Mouse (Mus musculus) thymus, postnatal 14 days (tissue): ENCODE data around the gene Oprm1.

ENCODE experiments used
- DNase-seq: peaks from one replicate; pipeline ENCODE4 v3.0.0; 2021

Oprm1 gene

DNA sequence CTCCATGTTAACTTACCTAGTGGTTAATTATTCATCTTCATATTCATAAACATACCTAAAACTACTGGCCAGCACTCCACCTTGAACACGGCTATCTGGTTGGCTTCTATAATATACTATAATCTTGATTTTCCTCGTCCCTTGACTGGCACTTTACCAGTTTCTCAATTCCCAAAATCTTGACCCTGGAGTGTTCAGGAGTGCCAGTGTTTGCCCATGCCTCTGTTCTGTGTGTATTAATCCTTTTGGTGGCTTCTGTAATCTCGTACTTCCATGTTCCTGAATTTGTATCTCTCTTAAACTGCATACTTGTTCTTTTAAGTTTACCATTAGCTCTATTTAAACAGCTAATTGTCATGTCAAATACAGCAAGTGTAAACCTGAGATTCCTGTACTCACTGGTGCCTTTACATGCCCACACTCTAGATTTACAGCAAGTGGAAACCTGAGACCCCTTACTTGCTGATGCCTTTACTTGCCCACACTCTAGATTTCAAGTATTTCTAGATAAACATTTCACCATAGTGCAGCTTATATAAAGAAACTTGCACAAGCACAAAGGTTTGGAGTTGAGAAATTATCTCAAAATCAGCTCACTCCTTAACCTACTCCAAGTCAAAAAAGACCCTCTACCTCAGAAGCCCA is 138.5 kb downstream of the Oprm1 start:
- DNase-seq: no peak

DNA sequence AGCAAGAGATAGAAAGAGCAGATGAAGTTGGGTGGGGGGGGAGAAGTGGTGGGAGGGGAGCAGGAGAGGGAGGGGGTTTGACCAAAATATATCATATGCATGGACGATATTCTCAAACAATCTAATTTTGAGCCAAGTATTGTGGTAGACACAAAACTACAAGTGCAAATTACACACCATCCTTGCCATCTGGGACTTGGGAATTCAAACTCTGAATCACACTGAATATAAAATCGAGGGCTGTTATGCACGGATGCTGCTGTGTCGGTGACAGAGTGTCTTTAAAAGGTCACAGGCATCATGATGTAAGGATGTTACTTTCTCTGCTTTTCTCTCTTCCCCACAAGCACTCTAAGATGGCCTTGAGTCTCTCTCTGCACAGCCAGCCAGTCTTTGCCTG is 141.8 kb downstream of the Oprm1 start:
- no peak for DNase-seq

DNA sequence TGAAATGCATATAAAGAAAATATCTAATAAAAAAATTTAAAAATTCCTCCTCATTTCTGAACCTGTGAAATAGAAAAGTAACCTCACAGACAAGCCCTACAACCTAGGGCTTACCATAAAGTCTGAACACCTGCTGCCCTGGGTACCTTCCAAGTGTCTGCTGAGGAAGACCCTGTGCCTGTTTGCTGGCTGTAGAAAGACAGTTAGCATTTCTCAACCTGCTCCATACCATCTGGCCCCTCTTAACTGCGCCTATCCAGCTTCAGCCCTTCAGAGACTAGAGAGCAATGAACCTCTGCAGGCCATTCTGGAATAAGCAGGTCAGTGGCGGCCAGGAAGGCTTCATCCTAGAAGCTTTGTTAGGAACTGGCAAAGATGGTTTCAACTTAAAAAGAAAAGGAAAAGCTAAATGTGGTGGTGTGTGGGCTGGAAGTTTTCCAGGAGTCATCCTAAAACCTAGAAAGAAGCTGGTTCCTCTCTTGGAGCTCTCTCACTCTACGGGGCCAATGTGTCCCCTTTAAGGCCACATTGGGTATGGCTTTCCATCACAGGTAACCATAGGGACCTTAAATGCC is 143.6 kb downstream of the Oprm1 start:
- DNase-seq: no peak

DNA sequence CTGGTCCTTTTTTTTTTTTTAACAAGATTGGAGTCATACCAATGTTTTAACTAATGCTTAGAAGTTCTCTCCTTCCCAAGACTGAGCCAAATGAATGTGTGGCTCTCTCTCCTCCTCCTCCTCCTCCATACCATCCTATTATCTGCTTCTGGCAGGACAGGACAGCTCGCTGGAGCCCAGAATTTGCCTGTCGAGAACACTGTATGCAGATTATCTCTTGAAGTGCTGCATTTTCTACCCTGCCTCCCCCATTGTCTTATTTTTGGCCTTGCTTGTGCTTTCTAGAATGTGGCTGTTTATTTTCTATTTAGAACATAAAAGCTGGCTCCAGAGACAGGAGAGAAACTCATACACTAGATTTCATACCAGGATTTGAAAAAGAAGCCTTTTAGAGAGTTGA is 151.5 kb downstream of the Oprm1 start:
- no peak for DNase-seq

DNA sequence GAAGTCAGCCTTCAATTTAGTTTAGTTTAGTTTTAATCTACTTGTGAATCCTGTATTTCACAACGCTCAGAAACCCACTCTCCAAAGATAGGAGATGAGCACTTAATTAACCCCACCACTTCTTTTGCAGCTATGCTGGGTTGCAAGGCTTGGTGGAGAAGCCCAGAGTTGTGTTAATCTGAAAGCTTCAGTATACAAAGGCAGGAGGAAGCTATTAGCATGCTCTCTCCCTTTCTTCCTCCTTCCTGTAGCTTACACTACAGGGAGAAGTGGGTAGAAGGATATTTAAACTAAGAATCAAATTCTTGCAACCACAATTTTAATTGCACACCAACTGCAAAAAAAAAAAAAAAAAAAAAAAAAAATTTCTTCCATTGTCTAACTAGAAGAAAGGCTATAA is 157.7 kb downstream of the Oprm1 start:
- no peak for DNase-seq

DNA sequence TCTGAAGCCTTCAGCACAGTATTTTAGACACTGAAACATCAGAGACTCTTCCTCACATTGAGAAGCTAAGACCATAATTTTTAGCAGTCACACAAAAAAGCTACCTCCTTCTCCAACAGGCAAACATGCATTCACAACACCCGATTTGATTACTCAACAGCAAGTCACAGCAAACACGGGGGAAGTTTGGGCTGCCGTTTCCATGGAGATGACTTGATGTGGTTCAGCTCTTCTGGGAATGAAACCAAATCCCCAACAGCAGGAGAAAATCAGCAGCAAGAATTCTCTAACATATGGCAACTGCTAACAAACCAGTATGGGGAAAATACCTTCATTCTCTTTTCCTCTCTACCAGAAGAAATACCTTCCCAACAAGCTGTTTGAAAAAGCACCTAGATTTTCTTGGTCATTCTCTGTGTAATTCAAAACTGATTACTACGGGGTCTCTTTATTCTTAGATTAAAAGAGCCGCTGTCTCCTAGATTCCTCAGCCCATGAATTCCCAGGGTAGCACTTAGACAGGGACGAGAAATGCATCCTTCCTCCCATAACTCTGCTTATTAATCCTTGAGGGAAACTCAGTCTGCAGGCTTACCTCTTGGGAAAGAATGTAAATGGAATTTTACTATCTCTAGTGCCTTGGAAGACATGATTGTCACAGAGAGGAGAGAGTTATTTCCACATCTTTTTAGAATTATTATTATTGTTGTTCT is 158.4 kb downstream of the Oprm1 start:
- no peak for DNase-seq

DNA sequence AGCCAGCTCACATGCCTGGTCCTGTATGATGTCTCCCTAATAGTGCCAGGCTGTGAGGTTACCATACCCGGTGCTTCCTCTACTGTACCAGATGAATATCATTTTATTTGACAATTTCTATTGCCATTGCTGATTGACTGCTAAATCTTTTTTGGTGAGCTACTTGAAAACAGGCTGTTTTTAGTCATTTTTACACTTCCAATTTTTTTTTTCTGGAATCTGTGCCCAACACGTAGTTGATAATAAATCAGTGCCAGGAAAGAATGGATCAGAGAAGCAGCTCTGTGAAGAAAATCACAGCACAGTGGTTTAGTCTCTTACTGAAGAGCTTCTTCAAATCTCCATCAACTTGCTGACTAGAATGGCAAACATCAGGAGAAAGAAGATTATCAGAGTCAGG is 168.4 kb downstream of the Oprm1 start:
- DNase-seq: no peak

DNA sequence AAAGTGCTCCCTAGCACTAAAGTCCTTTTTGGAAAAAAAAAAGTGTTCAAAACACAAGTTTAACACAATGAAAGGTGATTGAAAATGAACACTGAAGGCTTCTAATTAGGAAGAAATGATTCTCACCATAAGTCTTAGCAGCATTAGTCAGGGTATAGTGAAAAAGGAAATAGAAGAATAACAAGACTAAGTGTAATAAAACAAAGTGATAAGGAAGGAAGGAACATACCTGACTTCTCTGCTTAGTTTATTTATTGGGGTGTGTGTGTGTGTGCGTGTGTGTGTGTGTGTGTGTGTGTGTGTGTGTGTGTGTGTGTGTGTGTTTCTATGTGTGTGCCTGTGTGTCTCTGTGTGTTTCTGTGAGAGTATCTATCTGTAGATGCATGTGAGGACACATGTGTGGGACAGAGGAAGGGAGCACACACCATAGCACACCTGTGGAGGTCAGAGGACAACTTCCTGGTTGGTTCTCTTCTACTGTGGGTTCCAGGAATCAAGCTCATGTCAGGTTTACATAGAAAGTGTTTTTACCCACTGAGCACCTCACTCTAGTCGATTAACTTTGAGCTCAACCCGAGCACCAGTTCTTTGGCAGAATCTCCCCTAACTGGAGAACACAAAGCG is 169.4 kb downstream of the Oprm1 start:
- no peak for DNase-seq

DNA sequence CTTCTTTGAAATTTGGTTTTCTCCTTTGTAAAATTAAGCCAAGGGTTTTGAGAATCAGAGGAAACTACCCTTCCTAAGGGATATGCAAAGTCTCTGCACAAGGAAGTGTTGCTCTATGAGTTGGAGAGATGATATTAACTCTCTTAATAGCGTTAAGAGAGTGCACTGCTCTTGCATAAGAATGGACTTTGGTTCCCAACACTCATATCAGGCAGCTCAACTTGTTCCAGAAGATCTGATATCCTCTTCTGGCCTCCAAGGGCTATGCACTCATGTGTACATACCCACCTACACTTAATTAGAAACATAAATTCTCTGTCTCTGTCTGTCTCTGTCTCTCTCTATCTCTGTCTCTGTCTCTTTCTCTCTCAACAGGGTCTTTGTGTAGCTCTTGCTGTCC is 170.6 kb downstream of the Oprm1 start:
- DNase-seq: no peak

DNA sequence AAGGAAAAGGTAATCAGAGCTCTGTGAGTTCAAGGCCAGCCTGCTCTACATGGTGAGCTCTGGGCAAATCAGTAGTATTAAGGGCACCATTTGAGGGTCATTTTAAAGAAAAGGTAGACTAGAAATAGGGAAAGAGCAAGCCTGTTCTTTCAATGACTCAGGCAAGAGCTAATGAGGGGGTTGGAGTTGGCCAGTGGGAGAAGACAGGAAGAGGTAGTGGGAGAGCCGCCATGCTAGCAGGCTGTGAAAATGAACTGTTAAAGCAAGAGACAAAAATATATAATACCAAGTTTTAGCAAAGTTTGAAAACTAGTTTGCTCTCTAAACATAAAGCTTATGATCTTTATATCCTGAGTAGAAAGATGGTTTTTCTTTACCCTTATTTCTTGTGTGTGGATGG is 172.1 kb downstream of the Oprm1 start:
- DNase-seq: no peak

DNA sequence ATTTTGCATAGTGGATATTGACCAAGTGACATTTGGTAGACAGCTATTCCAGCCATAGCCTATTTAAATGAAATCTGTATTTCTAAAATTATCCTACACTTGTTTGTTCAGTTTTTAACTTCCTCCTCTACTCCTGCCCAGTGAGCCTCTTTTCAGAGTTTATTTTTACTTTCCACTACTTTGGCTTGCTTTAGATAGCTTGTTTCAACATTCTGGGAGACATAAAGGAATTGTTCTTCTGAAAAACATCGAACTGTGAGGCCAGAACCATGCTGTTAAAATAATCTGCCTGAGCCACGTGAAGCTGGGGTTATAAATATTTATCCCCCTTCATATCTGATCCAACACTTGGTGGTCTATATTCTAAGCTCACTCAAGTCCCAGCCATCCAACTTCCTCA is 172.6 kb downstream of the Oprm1 start:
- DNase-seq: no peak

DNA sequence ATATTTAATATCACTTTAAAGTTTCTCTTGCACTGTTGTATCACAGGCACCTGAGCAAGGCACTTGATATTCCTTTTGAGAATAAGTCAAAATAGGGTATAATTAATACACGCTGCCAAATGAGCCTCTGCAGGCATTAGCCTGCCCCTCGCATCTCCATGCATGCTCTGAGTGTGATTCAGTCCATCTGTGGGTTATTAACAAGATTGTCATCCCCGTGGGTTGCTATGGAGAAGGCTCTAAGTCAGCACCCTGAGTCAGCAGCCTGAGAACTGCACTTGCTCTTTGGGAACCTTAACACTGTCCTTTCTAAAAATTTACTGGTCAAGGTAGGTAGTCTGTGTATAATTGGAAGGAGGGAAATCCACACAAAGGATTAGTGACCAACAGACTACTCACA is 176.5 kb downstream of the Oprm1 start:
- no peak for DNase-seq

DNA sequence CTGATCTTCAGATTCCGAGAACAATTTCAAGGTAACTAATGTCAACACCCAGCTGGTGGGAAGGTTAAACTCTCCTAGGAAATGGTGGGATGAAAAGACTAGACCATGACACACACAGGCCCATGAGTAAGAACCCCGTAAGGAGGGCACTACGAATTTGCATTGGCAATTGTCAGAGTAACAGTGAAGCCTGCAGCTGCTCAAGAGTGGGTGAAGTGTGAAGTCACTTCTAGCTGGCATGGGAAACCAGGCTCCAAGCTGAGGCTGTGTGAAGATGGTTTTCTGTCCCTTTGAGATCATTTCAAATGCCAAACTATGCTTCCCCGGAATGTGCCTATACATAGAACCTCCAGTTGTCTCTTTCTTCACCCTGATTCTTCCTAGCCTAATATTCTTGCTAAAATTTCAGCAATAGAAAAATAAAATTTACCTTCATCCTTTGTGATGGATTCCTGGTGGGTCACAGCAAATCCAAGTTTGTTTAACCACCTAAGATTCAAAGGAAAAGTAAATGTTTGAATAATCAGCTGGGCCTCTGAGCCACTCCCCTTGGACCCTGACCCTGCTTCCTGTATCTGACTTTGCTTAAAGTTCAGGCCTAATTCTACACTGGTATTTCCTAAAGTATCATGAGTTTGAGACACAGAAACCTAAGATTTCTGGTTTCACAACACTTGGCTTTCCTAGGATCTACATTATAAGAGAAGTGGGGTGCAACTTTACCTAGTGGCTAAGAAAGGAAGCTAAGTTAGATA is 178.5 kb downstream of the Oprm1 start:
- DNase-seq: no peak

DNA sequence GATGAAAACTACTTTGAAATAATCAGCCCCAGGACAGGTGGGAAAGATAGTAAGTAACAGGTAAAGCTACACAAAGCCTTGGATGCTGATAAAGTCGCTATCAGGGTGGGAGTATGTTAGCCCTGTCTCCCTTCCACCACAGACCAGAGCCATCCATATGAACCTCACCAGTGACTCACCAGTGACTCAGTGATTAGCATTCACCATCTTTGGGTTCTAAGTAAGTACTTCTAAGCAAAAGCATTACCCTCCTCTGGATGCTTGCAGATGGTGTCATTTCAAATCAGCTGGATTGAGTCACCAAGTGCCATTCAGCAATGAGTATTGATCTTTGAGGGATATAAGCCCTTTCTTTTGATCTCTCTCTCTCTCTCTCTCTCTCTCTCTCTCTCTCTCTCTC is 194.8 kb downstream of the Oprm1 start:
- DNase-seq: no peak

DNA sequence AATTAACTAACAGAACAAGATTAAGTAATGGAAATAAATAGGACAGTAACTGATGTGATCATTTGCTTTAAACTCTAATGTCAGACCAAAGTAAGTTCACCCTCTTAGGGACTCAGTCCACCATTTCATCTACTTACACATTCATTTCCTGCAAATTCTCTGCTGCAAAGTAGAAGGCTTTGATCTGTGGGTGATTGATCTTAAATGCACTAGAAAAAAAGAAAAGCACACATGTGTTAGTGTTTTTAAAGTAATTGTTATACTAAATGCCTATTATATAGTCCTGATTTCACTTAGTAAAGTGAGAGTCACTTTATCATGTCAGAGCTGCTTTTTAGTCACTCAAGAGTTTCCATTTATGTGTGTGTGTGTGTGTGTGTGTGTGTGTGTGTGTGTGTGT is 196.2 kb downstream of the Oprm1 start:
- DNase-seq: no peak

DNA sequence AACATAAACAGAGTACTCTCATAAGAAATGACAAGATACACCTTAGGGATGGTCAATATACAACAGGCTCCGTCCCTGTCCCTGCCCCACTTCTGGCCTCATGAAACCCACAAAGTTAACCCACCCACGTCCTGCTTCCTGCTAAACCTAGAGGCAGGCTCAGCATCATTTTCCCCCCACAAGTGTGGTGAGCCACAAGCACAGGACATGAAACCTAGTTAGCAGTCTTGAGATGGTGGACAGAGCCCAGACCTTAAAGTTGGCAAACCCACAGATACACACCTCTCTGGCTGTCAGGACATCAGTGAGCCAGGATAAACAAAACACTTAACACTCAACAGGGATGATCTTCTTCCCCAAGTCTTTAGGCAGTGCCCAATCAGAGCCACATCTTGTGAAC is 198.1 kb downstream of the Oprm1 start:
- DNase-seq: peak; percentile 16

DNA sequence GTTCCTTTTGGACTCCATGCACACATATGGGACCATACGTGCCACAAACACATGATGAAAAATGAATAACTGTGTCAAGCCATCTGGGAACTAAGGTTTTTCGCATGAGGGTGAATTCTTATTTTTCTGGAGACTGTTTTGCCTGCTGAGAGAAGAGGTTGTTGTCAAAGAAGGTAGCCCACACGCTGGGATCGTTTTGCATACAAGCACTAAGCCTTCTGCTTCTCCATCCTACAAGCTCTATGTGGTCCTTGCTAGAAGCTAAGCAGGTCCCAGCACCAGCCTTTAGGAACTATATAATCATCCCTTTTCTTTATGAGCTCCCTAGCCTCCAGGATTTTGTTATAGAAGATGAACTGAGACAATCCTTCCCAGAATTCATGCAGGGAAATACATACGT is 200.5 kb downstream of the Oprm1 start:
- DNase-seq: no peak

DNA sequence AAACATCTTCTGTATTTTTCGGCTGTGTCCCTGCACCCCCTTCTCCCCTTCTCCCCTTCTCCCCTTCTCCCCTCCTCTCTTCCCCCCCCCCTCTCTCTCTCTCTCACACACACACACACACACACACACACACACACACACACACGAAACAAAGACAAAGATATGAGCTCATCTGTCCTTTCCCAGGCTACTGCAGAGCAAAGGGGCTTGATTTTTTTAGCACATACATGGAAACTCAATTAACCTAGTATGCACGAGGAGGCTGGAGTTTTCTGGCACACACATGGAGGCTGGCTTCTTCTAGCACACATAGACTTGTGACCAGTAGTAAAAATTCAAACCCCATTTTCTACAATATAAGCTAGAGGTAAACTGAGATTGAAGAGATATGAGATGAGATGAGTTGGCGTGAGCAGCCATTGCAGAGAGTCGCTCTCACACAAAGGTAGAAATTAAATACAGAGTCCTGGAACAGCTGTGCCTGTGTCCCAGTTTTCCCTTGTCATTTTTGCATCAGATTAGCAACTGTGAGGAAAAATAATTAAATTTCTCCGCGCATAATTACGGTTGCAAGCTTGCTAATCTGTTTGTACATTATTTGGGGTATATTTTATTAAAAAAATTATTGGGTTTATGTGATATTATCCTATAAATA is 209.4 kb downstream of the Oprm1 start:
- DNase-seq: no peak

DNA sequence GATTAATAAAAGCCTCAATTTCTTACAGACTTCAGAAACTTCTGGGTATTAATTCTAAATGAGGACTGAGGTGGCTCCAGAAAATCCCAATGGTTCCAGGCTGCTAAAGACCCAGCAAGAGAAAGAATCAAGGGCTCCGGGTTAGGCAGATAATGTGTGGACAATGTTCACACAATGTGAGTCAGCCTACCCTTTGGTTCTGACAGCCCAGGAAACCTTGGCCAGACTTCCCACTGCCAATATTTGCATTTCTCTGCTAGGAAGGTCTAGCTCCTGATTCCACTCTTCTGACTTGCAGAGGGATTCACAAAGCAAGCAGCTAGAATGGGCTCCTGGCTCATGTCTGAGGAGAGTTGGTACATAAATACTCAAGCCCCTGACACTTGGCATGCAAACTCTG is 210.0 kb downstream of the Oprm1 start:
- no peak for DNase-seq

DNA sequence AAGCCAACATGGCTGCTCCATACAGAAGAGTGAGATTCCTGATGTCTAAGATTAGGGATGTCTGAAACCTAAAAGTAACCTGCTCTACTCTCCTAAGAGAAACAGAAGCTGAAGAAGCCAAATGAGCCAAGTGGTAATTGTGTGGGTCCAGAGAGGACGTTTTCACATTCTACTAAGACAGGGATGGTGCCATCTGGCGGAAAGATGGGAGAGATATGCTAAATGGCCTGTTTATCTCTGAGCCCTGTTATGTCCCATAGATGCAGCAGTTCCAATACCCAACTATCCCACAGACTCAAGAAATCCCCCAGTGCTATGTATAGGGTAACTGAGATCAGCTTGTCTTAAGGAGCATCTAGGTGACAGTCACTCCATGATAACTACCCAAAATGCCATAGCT is 219.5 kb downstream of the Oprm1 start:
- DNase-seq: no peak

DNA sequence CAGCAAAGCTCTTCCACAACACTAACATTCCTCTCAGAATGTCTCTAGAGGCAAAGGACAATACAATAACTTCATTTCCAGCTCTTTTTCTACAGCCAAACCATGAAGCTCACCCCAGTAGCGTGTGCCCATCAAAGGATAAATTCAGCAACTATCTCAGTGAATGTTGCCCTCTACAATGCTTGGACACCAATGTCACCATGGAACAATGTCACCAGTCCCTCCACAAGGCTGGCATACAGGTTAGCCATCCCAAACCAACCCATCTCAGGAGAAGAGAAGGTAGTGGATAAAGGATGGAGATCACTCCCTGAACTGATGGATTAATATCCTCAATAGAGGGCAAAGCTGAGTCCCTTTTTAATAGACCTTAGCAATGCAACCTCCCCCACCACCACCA is 220.4 kb downstream of the Oprm1 start:
- no peak for DNase-seq

DNA sequence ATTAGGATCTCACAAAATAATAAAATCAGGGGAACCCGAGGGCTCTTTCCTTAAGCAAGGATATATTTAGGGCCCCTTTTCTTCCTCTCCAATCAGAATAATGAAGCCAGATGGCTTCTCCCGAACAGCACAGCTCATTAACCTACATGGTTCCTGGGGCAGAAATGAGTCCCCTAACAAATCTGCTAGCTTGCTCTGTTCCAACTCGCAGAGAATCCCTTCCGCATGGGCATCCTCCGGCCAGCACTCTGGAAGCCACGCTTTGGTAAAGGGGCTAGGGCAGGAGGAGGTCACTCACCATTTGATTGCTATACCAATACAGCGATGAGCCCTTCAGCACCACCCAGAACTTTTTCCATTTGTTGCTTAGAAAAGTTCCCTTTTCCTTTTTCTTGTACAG is 220.9 kb downstream of the Oprm1 start:
- peak; percentile 31 for DNase-seq

DNA sequence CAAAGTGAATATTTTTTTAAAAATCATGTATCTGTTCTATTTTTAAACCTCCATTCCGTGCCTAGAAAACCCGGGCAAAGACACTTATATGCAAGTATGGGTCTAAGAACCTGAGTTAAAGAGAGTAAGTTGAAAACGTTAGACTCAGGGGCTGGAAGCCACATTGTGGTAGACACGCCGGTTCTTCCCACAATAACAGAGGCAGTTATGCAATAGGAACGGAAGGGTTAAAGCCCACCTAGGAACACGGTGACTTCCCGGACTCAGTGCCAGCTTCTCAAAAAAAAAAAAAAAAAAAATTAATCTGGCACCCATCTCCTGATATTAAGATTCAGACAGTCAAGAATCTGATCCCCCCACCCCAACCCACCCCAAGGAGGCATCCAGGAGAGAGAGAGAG is 221.5 kb downstream of the Oprm1 start:
- peak; percentile 35 for DNase-seq
